Mouse (Mus musculus) bone marrow macrophage, adult 2 months (primary cell): ENCODE measurements around the gene Megf9.

Source experiments
- CTCF ChIP-seq: IDR thresholded peaks from 2 replicates; pipeline ENCODE4 v1.5.1; 2012; ENCODE audit warnings: low read depth, mild to moderate bottlenecking, low read length, moderate library complexity
- POLR2A ChIP-seq: IDR thresholded peaks from 2 replicates; pipeline ENCODE4 v1.6.1; 2012; ENCODE audit warnings: mild to moderate bottlenecking, low read depth, low read length, borderline replicate concordance

DNA sequence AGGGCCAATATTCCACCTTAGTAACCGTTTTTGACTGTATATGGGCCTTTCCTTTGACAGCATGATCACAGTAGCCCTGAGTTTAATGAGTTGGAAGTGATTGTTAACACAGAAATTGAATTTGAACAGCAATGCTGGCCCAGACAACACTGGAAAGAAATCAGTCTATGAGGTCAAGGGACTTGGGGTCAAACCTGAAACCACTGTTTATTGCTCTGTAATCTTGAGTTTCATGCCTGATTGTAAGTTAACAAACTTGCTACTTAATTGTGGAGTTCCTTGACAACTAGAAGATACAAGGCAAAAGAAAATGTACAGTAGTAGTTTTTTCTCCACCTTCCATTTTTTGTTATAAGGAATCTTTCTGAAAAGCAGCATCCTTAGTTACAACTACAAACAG is 31.0 kb downstream of the Megf9 start:
- TF ChIP-seq CTCF (no peak), POLR2A (no peak)
